Mouse (Mus musculus) liver, embryonic 13.5 days (tissue): ENCODE results near the gene Lap3. TPM values are rescaled to one million over a fixed set of nuclear protein-coding genes. Genes with fewer than 3 reads are reported as not detected.

Source experiments
- ATAC-seq: fragments of 200-750 bp; cut with Nextera tagmentation; 2 replicates; pipeline ENCODE4 v1.8.0; 2017; ENCODE audit warnings: low read depth, mild to moderate bottlenecking, moderate number of reproducible peaks, moderate library complexity
- DNase-seq: peaks from one replicate; pipeline ENCODE4 v3.0.0; 2022
- H3K27ac ChIP-seq: fragments of 300-500 bp; sonication (generic); 2 replicates; pipeline ENCODE4 v1.5.1; 2015; ENCODE audit warnings: moderate library complexity, mild to moderate bottlenecking, inconsistent platforms
- H3K27me3 ChIP-seq: fragments of 300-500 bp; sonication (generic); 2 replicates; pipeline ENCODE4 v1.6.1; 2015; ENCODE audit warnings: mild to moderate bottlenecking, inconsistent platforms
- H3K36me3 ChIP-seq: fragments of 300-500 bp; sonication (generic); 2 replicates; pipeline ENCODE4 v1.6.1; 2015; ENCODE audit warnings: mild to moderate bottlenecking, inconsistent platforms
- H3K4me1 ChIP-seq: fragments of 300-500 bp; sonication (generic); replicated peaks from 2 replicates; pipeline ENCODE4 v1.6.1; 2015; ENCODE audit warnings: inconsistent platforms
- H3K4me2 ChIP-seq: fragments of 300-500 bp; sonication (generic); 2 replicates; pipeline ENCODE4 v1.6.1; 2015; ENCODE audit warnings: inconsistent platforms, mild to moderate bottlenecking, moderate library complexity
- H3K4me3 ChIP-seq: fragments of 300-500 bp; sonication (generic); replicated peaks from 2 replicates; pipeline ENCODE4 v1.5.1; 2015; ENCODE audit warnings: mild to moderate bottlenecking, inconsistent platforms
- H3K9ac ChIP-seq: fragments of 300-500 bp; sonication (generic); 2 replicates; pipeline ENCODE4 v1.6.1; 2015; ENCODE audit warnings: mild to moderate bottlenecking, inconsistent platforms
- H3K9me3 ChIP-seq: fragments of 300-500 bp; sonication (generic); replicated peaks from 2 replicates; pipeline ENCODE4 v1.6.1; 2016; ENCODE audit warnings: inconsistent platforms
- WGBS: fragments of 180-500 bp; shearing (Covaris S2); methylation state at CpG from one replicate; pipeline ENCODE4 v1.1.7; 2015; ENCODE audit not compliant: insufficient replicate concordance; 5-methylcytosine and 5-hydroxymethylcytosine counted together
- polyA plus RNA-seq: library from polyadenylated mRNA; unstranded; fragments of >200 nt; fragmentation: Nextera tagmentation; extraction: Ambion mirVana; gene quantifications from 2 replicates; pipeline ENCODE4 v1.2.1, GENCODE M21; 2015

Gene Lap3
- polyA plus RNA-seq, 1 experiment from 2014 or later: 55.3 TPM

DNA sequence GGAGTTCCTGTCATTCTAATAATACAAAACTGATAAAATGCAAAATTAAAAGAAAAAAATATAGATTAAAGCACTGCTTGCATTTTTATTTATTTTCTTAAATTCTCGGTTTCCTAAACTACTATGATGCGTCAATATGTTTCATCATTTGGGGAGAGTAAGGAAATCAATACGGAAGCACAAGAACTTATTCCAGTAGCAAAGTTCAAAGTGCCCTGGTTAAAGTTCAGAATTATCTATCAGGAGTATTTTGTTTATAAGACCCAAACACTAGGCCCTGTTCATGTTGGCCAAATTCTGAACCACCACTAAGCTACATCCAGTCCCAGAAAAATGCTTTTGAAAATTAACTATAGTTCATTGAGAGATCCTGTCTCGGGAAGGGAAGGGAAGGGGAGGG is 18.4 kb upstream of the Lap3 start:
- Histone ChIP-seq H3K4me3 (no peak overlapping the region), H3K27ac (no peak overlapping the region), H3K4me2 (no peak overlapping the region), H3K36me3 (no peaks in the 10 kb centered on the region), H3K4me1 (no peaks in the 10 kb centered on the region), H3K9me3 (no peaks in the 10 kb centered on the region), H3K27me3 (0 out of 2 replicates have a peak, but pooled peaks cover 3% of the 10 kb centered on the region), H3K9ac (no peak overlapping the region)
- WGBS: 49% methylated on average over 3 of the region's 4 CpGs
- no peak for ATAC-seq
- no peak for DNase-seq

DNA sequence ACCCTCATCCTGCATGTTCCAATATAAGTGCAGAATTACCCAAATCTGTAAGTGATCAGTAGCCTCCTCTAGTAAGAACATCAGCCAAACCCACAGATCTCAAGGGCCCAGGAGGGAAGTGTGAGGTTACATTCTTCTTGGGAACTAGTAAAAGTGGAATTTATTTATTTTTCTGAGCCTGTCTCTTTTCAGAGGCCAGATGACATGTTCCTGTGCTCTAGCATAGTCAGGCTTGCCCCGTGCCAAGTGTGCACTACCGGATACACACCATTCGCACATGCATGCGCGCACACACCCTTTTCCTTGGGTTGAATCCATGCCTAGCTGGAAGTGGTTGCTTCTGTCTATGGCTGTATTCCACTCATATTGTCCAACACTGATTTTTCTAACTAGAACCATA is 17.4 kb upstream of the Lap3 start:
- H3K36me3 ChIP-seq: no peaks in the 10 kb centered on the region
- ATAC-seq: no peak
- 0 out of 2 replicates have a peak, but pooled peaks cover 3% of the 10 kb centered on the region for H3K27me3 ChIP-seq
- no peak overlapping the region for H3K4me2 ChIP-seq
- WGBS: 90% methylated on average over 5 of the region's 5 CpGs
- no peak for DNase-seq
- no peaks in the 10 kb centered on the region for H3K9me3 ChIP-seq
- H3K27ac ChIP-seq: no peak overlapping the region
- H3K9ac ChIP-seq: no peak overlapping the region
- no peaks in the 10 kb centered on the region for H3K4me1 ChIP-seq
- H3K4me3 ChIP-seq: no peak overlapping the region

DNA sequence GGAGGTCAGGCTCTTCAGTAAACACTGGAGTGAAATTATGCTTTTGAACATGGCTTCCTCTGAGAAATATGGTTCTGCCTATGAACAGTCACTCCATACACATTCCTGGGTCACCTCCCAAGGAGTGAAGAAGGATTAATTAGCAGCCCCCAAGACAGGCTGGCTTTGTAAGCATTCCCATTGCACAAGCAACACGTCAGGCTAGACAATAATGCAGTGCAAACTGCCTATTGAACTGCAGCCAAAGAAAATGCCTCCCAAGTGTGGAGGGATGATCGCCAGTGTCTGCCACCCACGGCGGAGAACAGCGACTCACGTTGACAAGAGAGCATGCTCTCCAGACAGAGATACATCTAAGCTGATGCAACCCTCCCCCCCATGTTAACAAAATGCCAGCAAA is 16.9 kb upstream of the Lap3 start:
- Histone ChIP-seq H3K36me3 (no peaks in the 10 kb centered on the region), H3K9me3 (no peaks in the 10 kb centered on the region), H3K27ac (no peak overlapping the region), H3K9ac (no peak overlapping the region), H3K4me3 (no peak overlapping the region), H3K4me2 (no peak overlapping the region), H3K27me3 (0 out of 2 replicates have a peak, but pooled peaks cover 3% of the 10 kb centered on the region), H3K4me1 (no peaks in the 10 kb centered on the region)
- 62% methylated on average over 6 of the region's 6 CpGs for WGBS
- DNase-seq (no peak), ATAC-seq (no peak)

DNA sequence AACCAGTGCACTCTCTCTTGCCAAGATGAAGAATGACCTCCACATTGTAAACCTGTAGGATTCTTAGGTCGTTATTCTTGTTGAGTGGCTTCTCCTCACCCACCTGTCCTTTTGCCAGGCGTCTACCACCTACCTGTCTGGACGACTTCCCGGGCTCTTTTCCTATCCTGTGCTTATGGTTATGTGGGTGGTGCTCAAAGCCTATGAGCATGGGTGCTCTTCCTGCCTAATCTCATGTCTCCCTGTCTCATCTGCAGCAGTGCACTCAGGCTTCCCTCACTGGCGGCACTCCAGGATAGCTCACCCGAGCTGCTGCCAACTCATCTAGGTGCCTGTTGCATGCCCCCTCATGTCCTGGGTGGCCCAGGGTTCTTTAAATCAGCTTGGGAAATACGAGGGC is 15.6 kb upstream of the Lap3 start:
- DNase-seq (no peak), ATAC-seq (no peak)
- 65% methylated on average over 7 of the region's 7 CpGs for WGBS

DNA sequence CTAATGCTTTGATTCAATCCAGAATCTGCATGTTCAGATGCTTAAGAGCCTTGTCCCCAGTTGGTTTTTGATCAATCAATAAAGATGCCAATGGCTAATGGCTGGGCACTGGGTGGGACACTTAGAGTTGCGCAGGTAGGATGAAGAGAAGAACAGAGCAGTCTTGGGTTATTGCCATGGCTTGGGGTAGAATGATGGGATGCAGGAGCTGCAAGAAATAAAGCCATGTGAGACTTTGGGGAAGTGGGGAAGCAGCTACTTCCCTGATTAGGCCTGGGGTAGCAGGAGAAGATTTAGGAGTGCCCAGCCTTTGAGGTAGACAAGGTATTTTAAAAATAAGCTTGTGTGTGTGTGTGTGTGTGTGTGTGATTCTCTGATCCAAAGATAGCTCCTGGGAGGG is 13.1 kb upstream of the Lap3 start:
- no peaks in the 10 kb centered on the region for H3K36me3 ChIP-seq
- H3K9me3 ChIP-seq: no peaks in the 10 kb centered on the region
- 0 out of 2 replicates have a peak, but pooled peaks cover 3% of the 10 kb centered on the region for H3K27me3 ChIP-seq
- H3K9ac ChIP-seq: no peak overlapping the region
- no peak for DNase-seq
- H3K4me2 ChIP-seq: no peak overlapping the region
- WGBS: 56% methylated on average over 1 of the region's 1 CpGs
- H3K27ac ChIP-seq: no peak overlapping the region
- H3K4me3 ChIP-seq: no peak overlapping the region
- ATAC-seq: no peak
- no peaks in the 10 kb centered on the region for H3K4me1 ChIP-seq

More for the DNA sequence above, 15.6 kb upstream of the Lap3 start:
- Histone ChIP-seq H3K4me1 (no peaks in the 10 kb centered on the region), H3K36me3 (no peaks in the 10 kb centered on the region), H3K27me3 (0 out of 2 replicates have a peak, but pooled peaks cover 3% of the 10 kb centered on the region), H3K9ac (no peak overlapping the region), H3K9me3 (no peaks in the 10 kb centered on the region), H3K4me3 (no peak overlapping the region), H3K27ac (no peak overlapping the region), H3K4me2 (no peak overlapping the region)

DNA sequence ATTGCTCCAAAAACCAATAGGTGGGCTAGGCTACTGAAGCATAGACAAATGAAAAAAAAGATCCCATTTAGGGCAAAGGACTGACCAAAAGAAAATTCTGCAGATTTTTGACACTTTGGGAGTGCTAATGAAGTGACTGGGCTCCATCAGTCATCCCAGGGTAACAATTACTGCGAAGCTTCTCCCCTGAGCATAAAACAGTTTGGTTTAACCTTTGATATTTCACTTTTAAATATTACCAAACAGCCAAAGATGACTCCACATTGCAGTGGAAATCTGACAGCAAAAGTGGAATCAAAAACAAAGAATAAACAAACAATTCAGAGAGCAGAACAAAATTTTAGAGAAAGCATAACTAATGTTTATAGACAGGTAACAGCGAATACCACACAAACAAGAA is 12.0 kb upstream of the Lap3 start:
- ATAC-seq (no peak), DNase-seq (no peak)
- H3K9me3 ChIP-seq: no peaks in the 10 kb centered on the region
- H3K27ac ChIP-seq: no peak overlapping the region
- no peak overlapping the region for H3K4me3 ChIP-seq
- H3K4me2 ChIP-seq: no peak overlapping the region
- H3K27me3 ChIP-seq: 0 out of 2 replicates have a peak, but pooled peaks cover 3% of the 10 kb centered on the region
- WGBS: 67% methylated on average over 2 of the region's 2 CpGs
- H3K4me1 ChIP-seq: no peaks in the 10 kb centered on the region
- no peak overlapping the region for H3K9ac ChIP-seq
- no peaks in the 10 kb centered on the region for H3K36me3 ChIP-seq

DNA sequence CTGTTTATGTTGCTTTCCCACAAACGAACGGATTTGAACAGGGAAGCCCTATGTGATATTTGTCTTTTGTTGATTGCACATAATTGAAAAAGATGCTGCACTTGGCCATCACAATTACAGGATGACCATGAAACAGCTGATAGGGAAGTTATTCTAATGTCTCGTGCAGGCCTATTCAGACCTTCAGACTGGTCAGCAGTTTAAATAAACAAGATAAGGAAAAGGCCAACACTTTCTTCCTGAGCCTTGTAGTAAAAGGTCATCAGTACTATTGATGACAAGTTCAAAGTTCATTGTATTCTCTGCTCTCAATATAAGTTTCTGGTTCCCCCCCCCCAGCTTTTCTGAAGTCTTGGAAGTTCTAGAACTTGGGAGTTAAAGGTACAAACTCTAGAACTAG is 10.6 kb upstream of the Lap3 start:
- DNase-seq (no peak), ATAC-seq (no peak)
- H3K4me1 ChIP-seq: no peaks in the 10 kb centered on the region
- H3K36me3 ChIP-seq: no peaks in the 10 kb centered on the region
- no peak overlapping the region for H3K4me2 ChIP-seq
- no peak overlapping the region for H3K4me3 ChIP-seq
- no peak overlapping the region for H3K27ac ChIP-seq
- H3K9me3 ChIP-seq: no peaks in the 10 kb centered on the region
- 0 out of 2 replicates have a peak, but pooled peaks cover 3% of the 10 kb centered on the region for H3K27me3 ChIP-seq
- H3K9ac ChIP-seq: no peak overlapping the region
- 40% methylated on average over 3 of the region's 3 CpGs for WGBS

DNA sequence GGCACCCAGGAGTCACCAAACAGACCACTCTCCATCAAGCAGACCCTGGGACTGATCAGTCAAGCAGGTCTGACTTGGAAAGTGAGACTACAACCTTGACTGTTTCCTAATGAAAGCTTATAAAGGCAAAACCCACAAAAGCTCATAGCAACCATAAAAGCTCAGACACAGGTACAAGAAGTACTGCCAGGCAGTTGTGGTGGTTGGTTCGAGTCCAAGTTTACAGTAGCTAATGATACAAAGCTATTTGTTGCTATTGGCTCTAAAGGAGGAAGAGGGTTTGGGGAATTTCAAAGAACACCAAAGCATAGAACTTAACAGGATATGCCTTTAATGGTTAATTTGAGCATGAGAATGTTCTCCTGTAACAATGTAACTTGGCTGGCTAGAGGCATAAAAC is 9.5 kb upstream of the Lap3 start:
- no peaks in the 10 kb centered on the region for H3K9me3 ChIP-seq
- no peaks in the 10 kb centered on the region for H3K36me3 ChIP-seq
- 54% methylated on average over 1 of the region's 1 CpGs for WGBS
- H3K9ac ChIP-seq: no peak overlapping the region
- no peaks in the 10 kb centered on the region for H3K4me1 ChIP-seq
- ATAC-seq (no peak), DNase-seq (no peak)
- 0 out of 2 replicates have a peak, but pooled peaks cover 3% of the 10 kb centered on the region for H3K27me3 ChIP-seq
- no peak overlapping the region for H3K27ac ChIP-seq
- H3K4me3 ChIP-seq: no peak overlapping the region
- no peak overlapping the region for H3K4me2 ChIP-seq

DNA sequence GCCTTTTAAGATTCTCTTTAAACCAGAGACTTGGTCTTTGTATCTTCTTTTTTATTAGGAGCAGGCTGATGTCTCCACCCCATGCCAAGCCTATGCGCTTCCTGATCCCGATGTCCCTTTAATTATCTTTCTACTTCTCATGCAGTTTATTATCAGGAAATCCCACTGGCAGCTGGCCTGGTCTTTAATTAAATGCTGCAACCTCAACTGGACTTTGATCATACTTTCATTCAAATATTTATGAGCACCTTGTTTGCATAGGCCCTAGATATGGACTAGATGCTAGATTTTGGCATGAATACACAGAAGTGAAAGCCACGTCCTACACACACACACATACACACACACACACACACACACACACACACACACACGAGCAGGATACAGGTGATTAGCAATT is 1.4 kb upstream of the Lap3 start:
- Histone ChIP-seq H3K27me3 (0 out of 2 replicates have a peak, but pooled peaks cover 3% of the 10 kb centered on the region), H3K9ac (no peak overlapping the region), H3K36me3 (peaks cover 9% of the 10 kb centered on the region), H3K9me3 (no peaks in the 10 kb centered on the region), H3K27ac (no peak overlapping the region), H3K4me1 (peaks cover 27% of the 10 kb centered on the region), H3K4me3 (no peak overlapping the region), H3K4me2 (no peak overlapping the region)
- 65% methylated on average over 4 of the region's 4 CpGs for WGBS
- ATAC-seq (no peak), DNase-seq (no peak)

DNA sequence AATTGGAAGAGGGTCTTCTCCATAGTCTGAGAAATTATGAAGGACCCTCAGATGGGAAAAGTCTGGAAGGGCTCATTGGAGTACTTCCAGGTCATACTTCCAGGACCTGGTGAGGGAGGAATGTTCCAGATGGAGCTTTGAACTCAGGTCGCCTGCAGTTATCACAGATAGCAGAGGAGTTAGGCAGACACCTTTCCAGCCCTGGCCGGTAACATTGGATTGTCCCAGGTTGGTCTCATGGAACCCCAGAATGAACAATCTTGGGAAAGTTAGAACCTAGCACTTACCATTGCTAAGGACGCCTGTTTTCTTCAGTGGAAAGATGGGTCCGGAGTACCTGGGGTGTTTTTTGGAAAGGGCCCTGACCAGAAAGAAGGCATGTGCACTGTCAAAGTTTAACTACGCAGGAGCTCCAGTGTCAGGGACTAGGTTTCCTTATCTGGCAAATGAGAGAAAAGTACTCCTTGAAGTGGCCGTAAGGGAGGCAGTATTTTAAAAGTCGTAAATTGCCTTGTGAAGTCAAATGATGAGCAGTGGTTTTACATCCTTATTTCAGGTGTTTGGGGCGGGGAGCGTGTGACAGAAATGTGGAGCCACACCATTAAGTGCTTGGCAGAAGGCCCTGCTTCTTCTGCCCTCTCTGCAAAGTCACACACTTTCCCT is 1.1 kb downstream of the Lap3 start:
- peak overlapping the region; percentile 47; the same call in 1 of the 2 replicates for H3K27ac ChIP-seq
- H3K9ac ChIP-seq: peak overlapping the region; percentile 84
- H3K9me3 ChIP-seq: no peaks in the 10 kb centered on the region
- peak overlapping the region; percentile 97 for H3K4me2 ChIP-seq
- DNase-seq (no peak), ATAC-seq (no peak)
- H3K4me1 ChIP-seq: peaks cover 27% of the 10 kb centered on the region
- 42% methylated on average over 9 of the region's 9 CpGs for WGBS
- peak overlapping the region; percentile 74 for H3K4me3 ChIP-seq
- H3K36me3 ChIP-seq: peaks cover 31% of the 10 kb centered on the region
- H3K27me3 ChIP-seq: 0 out of 2 replicates have a peak, but pooled peaks cover 3% of the 10 kb centered on the region

DNA sequence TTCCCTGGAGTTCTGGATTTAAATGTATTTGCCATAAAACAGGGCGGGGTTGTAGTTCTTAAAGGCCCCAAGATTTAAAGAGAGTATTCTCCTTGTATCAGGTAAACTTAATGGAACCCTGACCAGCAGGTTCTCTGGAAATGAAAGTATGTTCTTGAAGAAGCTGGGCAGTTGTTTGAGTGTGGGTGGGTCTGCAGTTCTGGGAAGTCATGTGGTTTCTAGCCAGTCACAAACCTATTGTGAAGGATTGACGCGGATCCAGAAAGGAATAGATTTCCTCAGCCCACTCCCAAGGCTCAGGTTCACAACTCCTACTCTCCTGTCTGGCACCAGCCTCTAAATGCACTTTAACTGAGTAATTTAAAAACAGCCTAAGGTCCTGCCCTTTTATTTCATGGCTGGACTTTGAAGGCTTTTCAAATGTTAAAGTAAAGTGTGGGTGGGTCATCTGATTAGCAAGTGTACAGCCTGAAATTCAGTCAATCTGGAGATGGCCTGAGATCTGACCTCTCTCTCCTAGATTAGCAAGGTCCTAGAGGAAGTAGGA is 2.3 kb downstream of the Lap3 start:
- Histone ChIP-seq H3K9me3 (no peaks in the 10 kb centered on the region), H3K9ac (no peak overlapping the region), H3K4me3 (no peak overlapping the region), H3K4me2 (no peak overlapping the region), H3K27ac (no peak overlapping the region), H3K4me1 (peaks cover 27% of the 10 kb centered on the region), H3K36me3 (peaks cover 38% of the 10 kb centered on the region), H3K27me3 (no peaks in the 10 kb centered on the region)
- 77% methylated on average over 3 of the region's 3 CpGs for WGBS
- no peak for DNase-seq
- ATAC-seq: no peak

DNA sequence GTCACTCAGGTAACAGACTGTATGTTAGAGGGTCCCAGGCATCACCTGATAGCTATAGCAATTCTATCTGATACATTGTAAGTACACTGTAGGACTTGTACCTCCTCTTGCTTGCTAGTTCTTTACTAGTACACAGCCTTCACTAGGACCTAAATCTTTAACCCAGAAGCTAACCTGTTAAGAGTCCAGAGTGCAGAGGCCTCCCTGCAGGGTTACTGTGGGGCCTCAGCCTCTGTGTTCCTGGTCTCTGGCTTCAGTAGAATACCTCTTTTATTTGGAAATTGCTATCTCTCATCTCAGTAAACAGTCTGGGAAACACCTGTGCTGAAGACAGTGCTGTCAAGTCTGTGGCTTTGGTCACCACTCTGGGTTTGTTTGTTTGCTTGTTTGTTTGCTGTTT is 2.9 kb downstream of the Lap3 start:
- H3K27ac ChIP-seq: no peak overlapping the region
- H3K9ac ChIP-seq: no peak overlapping the region
- H3K36me3 ChIP-seq: peaks cover 42% of the 10 kb centered on the region
- H3K4me3 ChIP-seq: no peak overlapping the region
- no peaks in the 10 kb centered on the region for H3K9me3 ChIP-seq
- no peaks in the 10 kb centered on the region for H3K27me3 ChIP-seq
- DNase-seq: no peak
- peaks cover 27% of the 10 kb centered on the region for H3K4me1 ChIP-seq
- no peak overlapping the region for H3K4me2 ChIP-seq
- ATAC-seq: no peak
